Mouse (Mus musculus) embryo, embryonic 11.5 days (tissue): Measurements from ENCODE around the gene Mdm2.

Experiments used
- DNase-seq: peaks from one replicate; pipeline ENCODE4 v3.0.0-alpha.2; 2012; ENCODE audit warnings: low read depth, low spot score

Mdm2 gene

DNA sequence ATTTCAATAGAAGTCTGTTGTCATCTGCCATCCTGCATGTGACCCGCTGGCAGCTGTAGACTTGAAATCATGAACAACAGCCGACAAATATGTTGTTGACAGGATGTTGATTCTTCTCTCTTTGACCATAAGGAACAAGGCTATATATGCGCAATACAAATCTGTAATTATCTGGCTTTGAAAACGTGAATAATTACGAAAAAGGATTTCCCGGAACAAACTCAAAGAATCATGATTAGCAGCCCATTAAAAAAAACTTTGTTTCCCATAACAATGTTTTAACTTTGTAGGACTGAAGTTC, 53.9 kb downstream of the Mdm2 start:
- DNase-seq, result no peak

DNA sequence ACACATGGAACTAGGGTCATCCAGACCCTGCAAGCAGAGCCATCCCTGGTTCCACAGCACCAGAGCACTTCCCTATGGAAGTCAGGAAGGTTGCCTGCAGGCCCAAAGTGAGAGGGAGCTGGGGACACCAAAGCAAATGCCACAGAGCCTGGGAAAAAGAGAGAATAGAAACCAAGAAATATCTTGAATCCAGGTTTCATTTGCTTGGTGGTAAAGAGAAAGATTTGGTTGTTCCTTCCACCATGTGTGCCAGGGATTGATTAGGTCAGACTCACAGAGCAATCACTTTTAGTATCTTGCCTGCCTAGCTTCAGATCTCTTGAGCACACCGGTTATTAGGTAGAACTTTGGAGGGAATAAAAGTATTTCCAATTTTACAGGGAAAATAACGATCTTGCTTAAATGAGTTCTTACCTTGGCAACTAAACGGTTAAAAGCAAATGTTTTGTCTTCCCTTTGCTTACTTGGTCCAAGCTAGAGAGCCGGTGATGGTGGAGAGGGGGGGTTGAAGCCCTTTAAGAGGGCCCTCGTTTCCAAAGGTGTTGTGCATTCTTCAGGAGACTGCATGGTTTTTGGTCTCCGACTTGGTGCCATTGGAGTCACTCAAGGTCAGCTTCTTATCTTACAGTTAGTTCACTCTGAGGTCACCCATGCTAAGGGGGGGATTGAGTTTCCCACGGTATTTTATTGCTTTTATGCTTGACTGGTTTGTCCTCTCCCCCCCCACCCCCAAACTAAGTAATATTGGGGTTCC, 54.5 kb downstream of the Mdm2 start:
- no peak for DNase-seq

DNA sequence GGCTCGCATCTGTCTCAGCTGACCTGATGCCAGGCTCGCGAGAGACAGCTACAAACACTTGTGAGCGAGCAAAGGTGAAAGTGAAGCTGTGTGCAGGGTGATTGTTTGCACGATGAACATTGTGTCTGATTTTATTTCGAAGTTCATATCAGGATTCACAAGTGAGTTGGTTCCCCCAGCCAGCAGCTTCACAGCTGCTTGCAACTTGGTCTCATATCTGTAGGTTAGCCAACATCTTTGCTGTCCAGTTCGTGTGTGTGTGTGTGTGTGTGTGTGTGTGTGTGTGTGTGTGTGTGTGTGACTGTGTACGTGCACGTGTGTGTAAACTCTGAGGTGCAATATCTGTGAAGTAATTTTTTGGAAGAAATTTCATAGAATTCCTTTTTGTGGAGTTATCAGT, 55.1 kb downstream of the Mdm2 start:
- no peak for DNase-seq

DNA sequence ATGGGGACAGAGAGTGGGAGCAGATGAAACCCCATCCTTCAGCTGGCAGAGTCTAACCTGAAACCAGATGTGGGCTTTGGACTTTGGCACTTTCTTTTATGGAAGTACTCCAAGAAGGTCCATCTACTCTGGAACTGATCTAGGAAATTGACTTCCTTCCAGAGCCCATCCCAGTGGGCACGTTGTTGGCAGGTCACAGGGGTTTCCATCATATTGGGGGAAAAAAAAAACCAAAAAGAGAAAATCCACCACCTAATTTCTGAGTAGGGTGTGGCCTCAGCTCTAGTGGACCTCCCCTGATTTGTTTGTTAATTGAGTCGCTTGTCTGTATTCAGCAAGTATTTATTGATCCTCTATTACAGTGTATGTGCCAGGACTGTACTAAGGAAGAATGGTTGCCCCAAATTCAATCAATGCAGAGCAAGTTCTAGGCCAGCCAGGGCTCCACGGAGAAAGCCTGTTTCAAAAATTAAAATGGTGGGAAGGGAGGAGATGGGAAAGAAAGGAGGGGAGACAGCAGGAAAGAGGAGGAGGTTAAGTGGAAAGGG, 55.9 kb downstream of the Mdm2 start:
- no peak for DNase-seq

DNA sequence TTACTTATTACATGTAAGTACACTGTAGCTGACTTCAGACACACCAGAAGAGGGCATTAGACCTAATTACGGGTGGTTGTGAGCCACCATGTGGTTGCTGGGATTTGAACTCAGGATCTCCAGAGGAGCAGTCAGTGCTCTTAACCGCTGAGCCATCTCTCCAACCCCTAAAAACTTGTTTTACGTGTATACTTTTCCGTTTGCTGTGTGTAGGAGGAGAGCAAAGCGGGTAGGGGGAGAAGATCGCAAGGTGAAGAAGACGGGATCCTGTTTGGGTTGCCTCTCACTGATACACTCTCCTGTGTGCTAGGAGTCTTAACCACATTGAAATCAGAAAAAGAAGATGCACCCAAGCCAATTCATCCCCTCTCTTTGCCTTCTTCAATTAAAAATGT, 56.8 kb downstream of the Mdm2 start:
- DNase-seq, result no peak

DNA sequence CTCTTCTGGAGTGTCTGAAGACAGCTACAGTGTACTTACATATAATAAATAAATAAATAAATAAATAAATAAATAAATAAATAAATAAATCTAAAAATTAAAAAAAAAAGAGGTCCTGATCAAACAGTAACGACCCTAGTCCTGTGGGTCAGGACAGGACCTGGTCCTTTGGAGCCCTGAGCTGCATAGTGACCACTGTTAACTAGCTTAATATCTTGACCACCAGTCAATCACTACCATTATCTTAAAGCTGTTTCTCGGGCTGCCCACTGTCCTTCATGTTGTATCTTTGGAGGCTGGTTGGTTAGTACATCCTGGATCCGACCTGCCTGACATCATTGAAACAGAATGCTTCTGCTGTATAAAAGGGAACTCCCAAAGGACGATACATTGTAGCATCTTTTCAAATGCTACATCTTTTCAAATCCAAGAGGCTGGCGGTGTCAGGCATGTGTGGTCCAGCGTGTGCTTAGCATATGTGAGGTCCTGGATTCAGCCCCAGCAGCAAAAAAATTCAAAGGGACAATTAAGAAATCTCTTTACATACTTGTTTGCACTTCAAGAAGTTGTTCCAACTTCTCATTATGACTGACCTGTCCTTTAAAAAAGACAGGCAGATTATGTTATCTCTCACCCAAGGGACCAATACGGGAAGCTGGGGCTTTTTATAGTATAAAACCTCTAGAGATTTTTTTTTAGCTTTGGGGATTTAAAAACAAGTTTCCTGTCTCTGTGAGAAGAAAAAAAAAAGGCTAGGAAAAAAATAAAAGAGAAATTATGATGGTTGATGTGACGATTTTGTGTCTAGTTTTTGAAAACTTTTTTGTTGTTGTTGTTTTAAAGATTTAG, 57.4 kb downstream of the Mdm2 start:
- no peak for DNase-seq

DNA sequence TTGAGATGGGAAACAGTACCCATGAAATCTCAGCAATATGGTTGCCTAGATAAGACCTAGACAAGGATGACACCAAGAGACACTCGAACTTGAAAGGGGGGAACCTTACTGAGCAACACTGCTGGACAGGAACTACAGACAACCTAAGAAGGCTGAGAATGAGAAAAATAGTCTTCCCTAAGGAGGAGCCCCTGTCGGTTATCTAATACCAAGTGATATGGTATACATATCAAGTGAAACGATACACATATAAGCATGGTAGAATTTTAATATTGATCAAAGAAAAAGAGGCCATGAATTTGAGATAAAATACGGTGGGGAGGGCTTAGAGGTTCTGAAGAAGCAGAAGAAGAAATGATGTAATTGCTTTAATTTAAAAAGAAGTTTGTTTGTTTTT, 58.2 kb downstream of the Mdm2 start:
- no peak for DNase-seq

DNA sequence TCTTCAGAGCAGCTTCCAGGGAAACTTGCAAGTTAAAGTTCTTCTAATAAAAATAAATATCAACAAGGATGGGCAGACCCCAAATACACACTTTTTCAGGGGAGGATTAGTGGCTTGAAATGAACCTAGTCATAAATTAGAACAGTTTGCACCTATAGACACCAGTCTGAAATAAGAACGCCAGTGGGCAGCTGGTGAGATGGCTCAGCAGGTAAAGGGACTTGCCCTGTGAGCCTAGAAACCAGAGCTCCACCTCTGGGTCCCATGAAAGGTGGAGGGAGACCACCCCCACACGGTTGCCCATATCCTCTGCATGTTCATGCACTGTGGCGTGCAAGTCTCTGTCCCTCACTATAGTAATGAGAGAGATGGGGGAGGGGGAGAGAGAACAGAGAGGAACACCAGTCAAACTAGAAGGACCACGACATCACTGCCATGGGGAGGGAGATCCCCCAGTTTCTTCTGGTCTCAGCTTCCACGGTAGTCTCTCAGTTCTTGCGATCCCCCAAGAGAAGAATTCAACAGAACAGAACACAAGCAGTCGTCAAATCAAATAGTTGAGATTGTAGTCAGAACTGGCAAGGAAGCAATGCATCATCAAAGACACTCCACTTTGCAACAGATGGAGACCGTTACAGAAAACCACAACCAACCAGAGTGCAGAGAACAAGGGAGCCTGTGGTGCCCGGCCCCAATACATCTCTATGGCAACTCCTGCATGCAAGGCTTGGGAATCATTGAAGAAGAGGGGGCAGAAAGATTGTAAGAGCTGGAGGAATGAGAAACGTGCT, 58.8 kb downstream of the Mdm2 start:
- no peak for DNase-seq

DNA sequence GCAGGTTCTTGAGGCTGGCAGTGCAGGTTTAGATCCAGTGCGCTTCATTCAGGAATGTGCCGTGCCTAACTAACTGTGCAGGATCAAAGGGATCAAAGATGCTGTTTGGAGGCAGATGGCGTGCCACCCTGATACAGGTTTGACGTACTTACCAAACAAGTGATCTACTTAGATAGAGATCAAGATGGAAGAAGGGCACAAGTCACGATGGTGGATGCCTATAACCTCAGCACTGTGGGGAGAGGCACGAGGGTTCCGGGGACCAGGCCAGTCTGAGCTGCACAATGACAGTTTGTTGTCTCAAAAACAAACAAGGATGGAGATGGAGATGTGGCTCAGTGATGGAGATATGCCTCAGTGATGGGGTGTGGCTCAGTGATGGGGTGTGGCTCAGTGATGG, 59.8 kb downstream of the Mdm2 start:
- DNase-seq, result no peak

DNA sequence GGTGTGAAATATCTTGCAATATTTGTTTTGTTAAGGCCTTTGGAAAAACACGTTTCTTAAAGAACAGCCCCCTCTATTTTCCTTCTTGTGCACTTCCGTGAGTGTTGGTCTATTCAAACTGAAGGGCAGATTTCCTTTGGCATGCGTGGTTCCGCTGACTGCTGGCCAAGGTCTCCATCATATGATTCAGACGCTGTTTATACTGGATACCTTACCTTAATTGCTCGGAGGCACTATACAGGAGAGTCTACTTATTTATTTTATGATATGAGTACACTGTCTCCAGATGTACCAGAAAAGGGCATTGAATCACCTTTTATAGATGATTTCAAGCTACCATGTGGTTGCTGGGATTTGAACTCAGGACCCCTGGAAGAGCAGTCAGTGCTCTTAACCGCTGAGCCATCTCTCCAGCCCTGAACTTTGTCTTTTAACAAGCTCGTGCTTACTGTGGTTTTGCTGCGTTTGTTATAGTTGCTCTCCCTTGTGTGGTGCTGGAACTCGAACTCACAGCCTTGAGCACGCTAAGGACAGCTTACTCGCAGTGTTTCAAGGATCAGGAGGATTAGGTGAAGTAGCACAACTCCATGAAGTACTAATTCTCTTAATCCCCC, 60.4 kb downstream of the Mdm2 start:
- DNase-seq, result no peak

DNA sequence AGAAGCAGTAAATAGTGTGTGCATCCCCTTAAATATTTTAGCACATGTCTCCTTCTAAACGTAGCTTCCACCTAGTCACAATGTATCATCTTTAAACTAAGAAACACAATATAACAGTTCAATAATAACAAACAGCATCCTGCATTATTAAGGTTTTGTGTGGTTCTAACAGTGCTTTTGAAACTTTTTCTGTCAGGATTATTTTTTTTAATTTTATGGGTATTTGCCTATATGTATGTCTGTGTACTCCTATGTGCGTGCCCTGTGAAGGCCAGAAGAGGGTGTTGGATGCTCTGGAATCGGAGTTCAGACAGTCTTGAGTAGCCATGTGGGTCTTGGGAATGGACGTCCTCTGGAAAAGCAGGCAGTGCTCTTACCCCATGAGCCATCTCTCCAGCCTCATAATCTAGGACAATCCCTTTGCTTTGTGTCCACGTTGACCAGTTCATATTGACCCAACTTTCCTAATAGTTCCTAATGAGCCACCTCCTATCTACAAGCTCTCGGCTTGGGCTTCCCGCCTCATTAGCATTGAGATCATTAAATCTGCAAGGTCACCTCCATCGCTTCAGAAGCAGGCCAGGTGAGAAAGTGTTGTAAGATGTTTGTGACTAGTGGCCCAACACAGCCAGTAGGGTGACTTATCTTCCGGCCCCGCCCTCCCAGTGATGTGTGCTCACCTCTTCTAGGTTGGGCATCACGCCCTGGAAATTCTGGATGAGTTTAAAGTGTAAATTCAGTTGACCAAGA, 61.1 kb downstream of the Mdm2 start:
- DNase-seq, result no peak

DNA sequence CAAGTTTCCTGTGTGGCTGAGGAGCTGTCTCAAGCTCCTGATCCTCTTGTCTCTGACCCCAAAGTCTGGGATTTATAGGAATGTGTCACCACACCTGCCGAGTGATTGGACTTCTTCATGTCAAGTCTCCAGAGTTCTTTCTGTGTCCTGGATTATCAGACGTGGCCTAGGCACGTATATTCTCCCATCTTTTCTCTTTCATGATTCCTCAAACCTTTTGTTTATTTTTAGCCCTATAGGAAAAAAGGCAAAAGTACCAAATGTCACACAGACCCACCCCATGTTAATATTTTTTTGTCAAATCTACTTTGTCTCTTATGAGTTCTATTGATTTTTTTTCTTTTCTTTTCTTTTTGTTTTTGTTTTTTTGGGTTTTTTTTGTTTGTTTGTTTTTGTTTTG, 61.9 kb downstream of the Mdm2 start:
- no peak for DNase-seq

DNA sequence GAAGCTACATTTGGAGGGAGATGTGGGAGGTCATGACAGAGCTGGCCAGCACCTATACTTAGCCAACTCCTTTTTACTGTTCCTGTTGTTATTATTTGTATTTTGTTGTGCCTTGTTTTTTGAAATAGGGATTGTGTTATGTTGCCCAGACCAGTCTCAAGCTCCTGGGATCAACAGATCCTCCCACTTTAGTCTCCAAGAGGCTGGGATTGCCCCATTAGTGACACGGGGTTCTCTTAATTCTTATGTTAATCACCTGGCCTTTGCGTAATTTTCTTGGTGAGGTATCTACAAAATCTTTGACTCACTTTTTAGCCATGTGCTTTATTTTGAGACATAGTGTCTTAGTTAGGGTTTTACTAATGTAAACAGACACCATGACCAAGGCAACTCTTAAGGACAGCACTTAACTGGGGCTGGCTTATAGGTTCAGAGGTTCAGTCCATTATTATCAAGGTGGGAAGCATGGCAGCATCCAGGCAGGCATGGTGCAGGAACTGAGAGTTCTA, 62.5 kb downstream of the Mdm2 start:
- no peak for DNase-seq

DNA sequence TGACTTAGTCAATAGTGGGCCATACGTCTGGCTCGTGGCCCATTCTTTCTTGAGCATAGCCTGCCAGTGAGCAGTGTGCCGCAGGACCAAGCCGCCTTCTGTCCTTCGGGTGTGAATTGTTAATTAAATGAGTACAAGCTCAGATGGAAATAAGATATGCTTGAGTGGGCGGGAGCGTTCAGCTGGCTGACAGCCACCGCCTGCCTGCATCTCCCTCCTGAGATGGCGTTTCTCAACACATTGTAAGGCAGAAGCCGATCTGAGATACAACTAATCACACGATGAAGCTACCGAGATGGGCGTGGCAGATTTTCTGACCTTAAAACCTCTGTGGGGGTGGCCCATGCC, 63.4 kb downstream of the Mdm2 start:
- DNase-seq, result no peak

DNA sequence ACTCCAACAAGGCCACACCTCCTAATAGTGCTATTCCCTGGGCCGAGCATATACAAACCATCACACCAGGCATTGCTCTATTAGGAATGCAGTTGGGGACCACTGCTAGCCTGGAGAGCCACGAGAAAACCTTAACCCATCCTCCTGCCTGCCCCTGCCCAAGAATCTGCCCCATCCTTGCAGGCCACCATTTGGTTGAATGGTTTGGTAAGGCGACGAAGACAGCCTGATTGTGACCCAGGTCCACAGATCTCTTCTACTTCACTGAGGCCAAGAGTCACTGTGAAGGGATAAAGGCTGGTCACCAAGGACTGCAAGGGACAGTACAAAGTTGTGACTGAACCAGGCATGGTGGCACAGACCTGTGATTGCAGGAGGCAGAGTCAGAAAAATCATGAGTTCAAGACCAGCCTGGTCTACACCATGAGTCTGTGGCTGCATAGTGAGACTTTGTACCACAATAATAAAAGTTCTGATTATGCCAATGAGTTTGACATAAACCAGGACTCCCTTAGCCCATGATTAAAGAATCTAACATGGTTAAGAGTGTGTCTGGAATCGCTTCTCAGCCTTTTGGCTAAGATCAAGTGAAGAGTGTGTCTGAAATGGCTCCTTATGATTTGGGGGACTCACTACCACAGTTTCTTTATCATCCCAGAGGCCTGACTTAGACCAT, 63.9 kb downstream of the Mdm2 start:
- DNase-seq, result no peak

DNA sequence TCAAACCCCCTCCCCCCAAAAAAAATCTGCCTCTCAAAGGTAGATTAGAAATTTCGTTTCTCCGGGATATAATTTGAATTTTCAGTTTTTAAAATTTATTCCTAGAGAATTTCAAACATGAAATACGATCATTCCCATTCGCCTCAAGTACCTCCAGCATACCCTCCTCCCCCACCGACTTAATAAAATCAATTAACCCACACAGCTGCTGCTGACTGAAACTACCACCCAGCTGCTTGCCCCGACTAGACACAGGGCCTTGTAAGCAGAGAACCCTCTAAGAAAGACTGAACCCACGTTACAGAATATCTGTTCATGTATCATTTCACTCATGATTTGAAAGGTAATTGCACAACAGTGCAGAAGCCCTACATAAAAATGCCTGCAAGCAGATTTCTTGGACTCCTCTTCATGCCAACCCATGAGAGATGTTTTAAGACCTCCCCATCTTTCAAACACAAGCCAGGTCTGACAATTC, 65.0 kb downstream of the Mdm2 start:
- DNase-seq, result no peak

DNA sequence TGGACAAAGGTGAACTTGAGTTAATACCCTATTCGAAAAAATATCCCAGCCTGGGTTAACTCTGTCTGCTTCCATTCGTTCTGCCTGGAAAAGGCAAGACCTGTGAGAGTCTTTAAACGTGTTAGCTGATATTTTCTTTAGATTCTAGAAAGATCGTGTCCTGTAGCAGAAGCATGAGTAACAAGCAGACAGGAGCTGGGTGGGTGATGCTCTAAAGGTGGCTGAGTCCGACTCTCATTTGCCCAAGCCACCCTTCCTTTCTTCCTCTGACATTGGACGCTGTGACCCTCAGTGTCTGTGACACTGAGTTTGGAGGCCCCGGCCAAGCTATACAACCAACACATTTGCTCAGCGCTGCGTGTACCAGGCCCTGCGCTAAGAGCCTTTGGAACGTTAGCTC, 65.7 kb downstream of the Mdm2 start:
- no peak for DNase-seq

DNA sequence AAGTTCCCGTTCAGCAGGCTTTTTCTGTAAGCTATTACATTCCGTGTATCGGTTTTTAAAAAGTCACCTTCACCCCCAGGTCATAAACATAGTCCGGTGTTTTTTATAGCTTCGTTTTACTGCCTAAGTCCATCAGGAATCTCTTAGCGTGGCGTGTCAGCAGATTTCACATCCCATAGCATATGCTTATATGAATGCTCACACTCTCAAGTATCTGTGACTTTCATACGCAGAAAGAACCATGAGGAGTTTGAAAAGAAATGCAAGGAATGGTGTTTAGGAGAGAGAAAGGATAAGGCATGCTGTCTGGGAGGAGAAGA, 66.2 kb downstream of the Mdm2 start:
- DNase-seq, result no peak

DNA sequence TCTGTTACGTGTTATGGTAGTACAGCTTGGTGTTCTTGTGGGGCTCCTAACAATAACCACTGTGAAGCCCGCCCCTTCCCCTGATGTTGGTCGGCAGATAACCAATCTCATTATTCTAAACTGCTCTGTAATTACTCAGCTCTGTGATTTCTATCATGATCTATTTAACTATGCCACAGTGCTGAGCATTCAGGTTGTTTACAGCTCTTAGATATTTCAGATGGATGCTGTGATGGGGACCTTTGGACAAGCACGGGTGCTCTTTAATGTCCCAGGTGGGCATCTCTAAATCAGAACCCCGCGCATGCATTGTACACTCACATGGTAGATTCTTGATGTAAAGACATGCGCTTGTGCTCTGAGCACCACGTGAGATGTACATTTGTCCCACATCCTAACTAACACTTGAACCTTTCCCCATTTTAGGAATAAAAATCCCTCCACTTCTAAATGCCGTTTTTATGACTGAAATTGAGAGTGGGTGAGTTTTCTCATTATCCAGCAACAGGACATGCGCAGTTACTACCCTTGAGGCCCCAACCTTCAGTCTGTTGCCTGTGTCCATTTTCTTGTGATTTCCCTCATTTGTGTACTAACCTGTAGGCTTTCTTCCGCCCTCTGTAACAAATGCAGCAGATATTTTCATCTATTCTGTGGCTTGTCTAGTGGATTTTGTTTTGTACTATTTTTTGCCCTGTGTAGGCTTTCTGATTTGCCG, 66.7 kb downstream of the Mdm2 start:
- DNase-seq, result no peak

DNA sequence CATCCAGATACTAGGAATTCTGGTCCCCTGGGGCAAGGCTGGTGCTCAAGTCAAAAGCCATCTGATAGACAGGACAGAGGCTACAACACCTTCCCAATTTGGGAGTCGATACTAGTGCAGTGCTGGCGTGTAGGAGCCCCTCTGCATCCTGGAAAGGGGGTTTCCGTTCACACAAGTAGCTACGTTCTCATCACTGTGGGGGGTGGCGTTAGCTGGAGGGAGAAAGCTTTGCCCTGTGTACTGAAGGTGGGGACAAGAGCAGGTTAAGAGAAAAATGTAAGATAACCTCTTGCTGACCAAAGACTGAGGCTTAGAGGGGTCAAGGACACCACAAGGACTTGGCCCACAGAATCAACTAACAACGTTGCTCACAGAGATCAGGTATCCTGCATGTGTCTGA, 67.3 kb downstream of the Mdm2 start:
- DNase-seq, result no peak
